Mouse (Mus musculus): ENCODE results near the gene B3gnt4. TPM values are rescaled to one million over a fixed set of nuclear protein-coding genes. Genes with fewer than 3 reads are reported as not detected.
"Not testable (repeated sequence)": the region's sequence is repeated elsewhere in the genome, so short reads cannot be mapped to it uniquely, and the experiment has no call there.

B3gnt4 gene
- polyA plus RNA-seq, 1 experiment from 2014 or later, result 1.4 TPM

DNA sequence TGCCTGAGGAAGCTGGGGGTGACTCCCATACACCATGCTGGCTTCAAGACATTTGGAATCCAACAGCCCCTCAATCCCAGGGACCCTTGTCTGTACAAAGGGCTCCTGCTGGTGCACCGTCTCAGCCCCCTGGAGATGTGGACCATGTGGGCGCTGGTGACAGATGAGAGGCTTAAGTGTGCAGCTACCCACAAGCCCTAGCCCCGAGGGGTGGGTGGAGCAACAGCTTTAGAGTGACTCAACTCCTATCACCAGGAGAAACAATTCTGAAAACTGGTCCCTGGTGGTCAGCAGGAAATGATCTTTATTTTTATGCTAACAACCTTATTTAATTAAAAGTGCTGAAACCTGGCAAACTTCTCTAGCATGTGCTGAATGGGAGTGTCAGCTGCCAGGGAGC, 1.2 kb downstream of the B3gnt4 start:
- peaks cover 22% of the 10 kb centered on the region for H3K27me3 ChIP-seq (ENCODE audit: insufficient read depth, poor library complexity, severe bottlenecking)
- WGBS, result 86% methylated on average over 3 of the region's 3 CpGs
- H3K36me3 ChIP-seq, result peaks cover 60% of the 10 kb centered on the region
- H3K4me1 ChIP-seq (replicated peaks), result peaks cover 22% of the 10 kb centered on the region
- not testable (repeated sequence) for H3K9me3 ChIP-seq; H3K4me3 ChIP-seq; H3K27ac ChIP-seq; DNase-seq (ENCODE audit: low spot score)

DNA sequence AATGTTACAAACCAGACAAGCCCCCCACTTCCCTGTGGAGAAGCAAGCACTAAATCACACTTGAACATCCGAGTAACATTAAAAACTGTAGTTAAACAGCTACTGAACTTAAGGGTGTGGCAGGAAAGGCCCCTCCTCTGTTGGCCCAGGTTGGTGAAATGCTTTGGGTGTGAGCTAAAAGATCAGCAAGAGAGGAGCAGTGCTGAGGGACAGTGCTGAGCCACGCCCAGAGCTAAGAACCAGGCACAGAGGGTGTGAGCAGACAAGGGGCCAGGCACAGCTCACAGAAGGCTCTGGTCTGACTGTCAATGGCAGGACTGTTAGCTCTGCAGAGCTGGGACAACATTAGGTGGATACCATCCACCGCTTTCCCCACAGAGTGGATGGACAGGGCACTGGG, 1.8 kb downstream of the B3gnt4 start:
- H3K9me3 ChIP-seq, result no peaks in the 10 kb centered on the region
- no peak overlapping the region for H3K27ac ChIP-seq
- H3K36me3 ChIP-seq, result peaks cover 67% of the 10 kb centered on the region
- no peak overlapping the region for H3K4me3 ChIP-seq
- WGBS, result 86% methylated on average over 3 of the region's 3 CpGs
- peaks cover 15% of the 10 kb centered on the region for H3K27me3 ChIP-seq (ENCODE audit: insufficient read depth, poor library complexity, severe bottlenecking)
- no peak for DNase-seq (ENCODE audit: low spot score)
- peaks cover 22% of the 10 kb centered on the region for H3K4me1 ChIP-seq (replicated peaks)

DNA sequence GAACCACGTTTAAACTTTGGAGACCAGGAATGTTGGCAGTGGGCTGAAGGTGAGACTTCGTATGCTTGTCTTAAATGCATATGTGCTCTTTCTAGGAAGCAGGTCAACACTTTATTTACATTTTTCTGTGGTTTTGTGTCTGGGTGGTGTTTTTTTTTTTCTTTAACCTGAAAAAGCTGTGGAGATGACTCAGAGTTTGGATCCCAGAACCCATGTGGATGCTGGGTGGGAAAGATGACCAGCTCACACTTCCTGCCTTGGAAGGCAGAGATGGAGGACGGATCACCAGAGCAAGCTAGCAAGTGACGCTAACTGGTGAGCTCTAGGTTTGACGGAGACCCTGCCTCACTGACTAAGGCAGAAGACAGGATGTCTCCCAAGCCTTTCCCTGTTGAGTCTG, 4.6 kb downstream of the B3gnt4 start:
- H3K36me3 ChIP-seq, result peaks cover 93% of the 10 kb centered on the region
- no peaks in the 10 kb centered on the region for H3K9me3 ChIP-seq
- no peak for DNase-seq (ENCODE audit: low spot score)
- H3K4me3 ChIP-seq, result no peak overlapping the region
- H3K27me3 ChIP-seq (ENCODE audit: insufficient read depth, poor library complexity, severe bottlenecking), result no peaks in the 10 kb centered on the region; the same call in 1 of the 2 replicates
- H3K4me1 ChIP-seq (replicated peaks), result 0 out of 2 replicates have a peak, but pooled peaks cover 2% of the 10 kb centered on the region
- WGBS, result 93% methylated on average over 5 of the region's 5 CpGs
- H3K27ac ChIP-seq, result no peak overlapping the region

DNA sequence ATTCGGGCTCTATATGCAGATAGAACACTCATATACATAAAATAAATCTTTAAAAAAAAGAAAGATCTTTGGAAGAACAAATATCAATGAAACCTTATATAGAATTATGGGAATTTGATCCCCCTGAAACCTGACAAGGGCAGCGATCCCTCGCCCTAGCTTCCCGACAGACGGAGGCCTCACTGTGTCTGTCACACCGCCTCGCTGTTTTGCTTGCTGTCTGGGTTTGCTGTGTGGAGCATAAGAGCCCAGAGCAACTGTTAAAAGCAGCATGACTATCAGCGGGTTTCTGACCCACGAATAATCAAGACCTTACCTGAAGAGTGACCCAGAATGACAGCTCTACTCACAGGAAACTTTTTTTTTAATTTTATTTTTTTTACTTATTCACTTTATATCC, 10.4 kb downstream of the B3gnt4 start:
- H3K27ac ChIP-seq, result no peak overlapping the region
- no peak for DNase-seq (ENCODE audit: low spot score)
- no peaks in the 10 kb centered on the region for H3K9me3 ChIP-seq
- peaks cover 33% of the 10 kb centered on the region for H3K4me1 ChIP-seq (replicated peaks)
- peaks cover 41% of the 10 kb centered on the region for H3K36me3 ChIP-seq
- H3K27me3 ChIP-seq (ENCODE audit: insufficient read depth, poor library complexity, severe bottlenecking), result no peaks in the 10 kb centered on the region
- no peak overlapping the region for H3K4me3 ChIP-seq
- WGBS, result 88% methylated on average over 9 of the region's 9 CpGs

DNA sequence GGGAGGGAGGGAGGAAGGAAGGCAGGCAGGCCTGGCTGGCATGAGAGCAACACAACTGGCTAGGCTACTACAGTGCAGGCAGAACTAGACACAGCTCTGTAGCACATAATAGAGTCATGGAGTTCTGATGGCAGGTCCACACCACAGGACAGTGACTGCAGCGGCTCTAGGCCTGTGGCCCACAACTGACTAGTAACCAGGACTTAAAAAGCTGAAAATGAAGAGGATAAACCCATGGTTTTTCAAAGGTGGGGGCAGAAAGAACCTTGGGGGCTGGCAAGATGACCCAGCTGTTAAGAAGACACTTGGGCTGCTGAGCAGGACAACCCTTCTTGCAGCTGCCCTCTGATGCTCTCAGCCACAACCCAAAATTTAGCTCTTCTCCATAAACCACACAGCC, 11.4 kb downstream of the B3gnt4 start:
- Histone ChIP-seq H3K9me3 (no peaks in the 10 kb centered on the region), H3K4me3 (no peak overlapping the region), H3K27ac (no peak overlapping the region), H3K36me3 (peaks cover 35% of the 10 kb centered on the region), H3K27me3 (ENCODE audit: insufficient read depth, poor library complexity, severe bottlenecking) (no peaks in the 10 kb centered on the region), H3K4me1 (replicated peaks) (peaks cover 33% of the 10 kb centered on the region)
- 87% methylated on average over 1 of the region's 1 CpGs for WGBS
- DNase-seq (ENCODE audit: low spot score), result no peak

DNA sequence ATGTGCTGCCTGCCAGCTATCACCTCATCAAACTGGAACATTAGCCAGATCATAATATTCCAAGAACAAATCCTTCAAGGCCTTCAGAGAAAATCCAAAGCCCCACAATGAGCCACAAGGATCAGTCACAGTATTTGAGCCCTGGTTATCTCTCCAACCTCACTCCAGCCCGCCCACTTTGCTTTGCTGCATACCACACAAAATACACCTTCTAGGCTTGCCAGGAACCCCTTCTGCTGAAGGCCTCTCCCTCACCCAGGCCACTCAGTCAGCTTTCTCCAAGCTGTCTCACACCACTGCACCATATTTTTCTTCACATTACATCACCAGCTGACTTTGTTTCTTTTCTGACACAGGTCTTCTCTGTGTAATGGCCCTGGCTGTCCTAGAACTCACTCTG, 11.9 kb downstream of the B3gnt4 start:
- Histone ChIP-seq H3K27ac (no peak overlapping the region), H3K4me3 (peak overlapping the region; percentile 97; the same call in 1 of the 2 replicates), H3K9me3 (no peaks in the 10 kb centered on the region), H3K36me3 (peaks cover 32% of the 10 kb centered on the region), H3K27me3 (ENCODE audit: insufficient read depth, poor library complexity, severe bottlenecking) (no peaks in the 10 kb centered on the region), H3K4me1 (replicated peaks) (peaks cover 33% of the 10 kb centered on the region)
- WGBS, result 88% methylated on average over 1 of the region's 1 CpGs
- DNase-seq (ENCODE audit: low spot score), result no peak

DNA sequence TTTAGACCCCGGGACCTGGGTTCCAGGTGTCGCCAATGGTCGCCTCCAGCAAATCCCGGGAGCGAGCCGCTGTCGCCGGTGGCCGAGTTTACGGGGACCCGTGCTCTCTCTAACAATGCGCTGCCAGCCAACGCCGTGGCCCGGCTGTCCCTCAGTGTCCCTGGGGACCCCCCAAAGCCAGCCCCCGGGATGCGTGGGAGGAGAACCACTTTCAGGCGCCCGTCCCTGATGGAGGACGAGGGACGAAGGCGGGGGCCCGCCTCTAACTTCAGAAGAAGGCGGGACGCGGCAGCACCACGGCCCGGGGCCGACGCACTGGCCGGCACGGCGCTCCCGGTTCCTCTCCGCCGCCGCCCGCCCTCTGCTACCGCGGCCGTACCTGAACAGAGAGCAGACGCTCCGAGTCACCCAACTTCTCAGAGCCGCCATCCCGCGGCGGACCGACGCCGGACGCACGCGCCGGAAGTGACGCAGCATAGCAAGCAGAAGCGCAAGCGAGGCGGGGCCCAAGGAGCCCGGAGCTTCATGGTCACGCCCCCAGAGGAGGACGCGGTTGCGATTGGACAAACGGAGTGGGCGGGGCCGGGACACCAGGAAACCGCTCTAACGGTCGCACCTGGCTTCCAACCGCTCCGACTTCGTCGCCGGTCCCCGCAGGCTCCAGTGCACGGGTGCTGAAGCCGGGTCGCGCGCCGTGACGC, 13.6 kb downstream of the B3gnt4 start, which contains the start of gene Diablo:
TSS of gene Diablo (minus strand) at position 485 of the 701 bp plus-strand sequence.
- Histone ChIP-seq H3K4me1 (replicated peaks) (peaks cover 33% of the 10 kb centered on the region), H3K4me3 (peak within 1 kb of the TSS; percentile 97), H3K27ac (peak within 1 kb of the TSS; percentile 92), H3K9me3 (no peaks in the 10 kb centered on the region), H3K27me3 (ENCODE audit: insufficient read depth, poor library complexity, severe bottlenecking) (no peaks in the 10 kb centered on the region), H3K36me3 (peaks cover 27% of the 10 kb centered on the region)
- DNase-seq (ENCODE audit: low spot score), result peak; percentile 99
- under 1% methylated on average over 82 of the region's 82 CpGs for WGBS

DNA sequence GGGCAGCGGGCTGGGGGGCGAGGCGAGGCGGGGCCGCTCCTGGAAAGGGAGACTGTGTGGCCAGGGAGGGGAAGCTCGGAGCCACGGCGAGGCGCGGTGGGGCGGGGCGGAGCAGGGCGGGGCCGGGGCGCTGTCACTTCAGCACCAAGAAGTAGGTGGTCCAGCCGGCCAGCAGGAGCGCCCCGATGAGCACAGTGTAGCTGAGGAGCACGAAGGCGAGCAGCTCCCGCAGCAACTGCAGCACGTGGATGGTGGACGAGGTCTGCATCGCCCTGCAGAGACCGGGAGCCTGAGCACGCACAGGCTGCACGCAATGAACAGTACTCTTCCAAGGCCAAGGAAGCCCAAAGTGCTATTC, 14.1 kb downstream of the B3gnt4 start:
- no peak for DNase-seq (ENCODE audit: low spot score)
- peak overlapping the region; percentile 97 for H3K4me3 ChIP-seq
- 1% methylated on average over 27 of the region's 27 CpGs for WGBS
- no peaks in the 10 kb centered on the region for H3K9me3 ChIP-seq
- H3K27me3 ChIP-seq (ENCODE audit: insufficient read depth, poor library complexity, severe bottlenecking), result no peaks in the 10 kb centered on the region
- H3K27ac ChIP-seq, result peak overlapping the region; percentile 92
- peaks cover 33% of the 10 kb centered on the region for H3K4me1 ChIP-seq (replicated peaks)
- peaks cover 27% of the 10 kb centered on the region for H3K36me3 ChIP-seq

DNA sequence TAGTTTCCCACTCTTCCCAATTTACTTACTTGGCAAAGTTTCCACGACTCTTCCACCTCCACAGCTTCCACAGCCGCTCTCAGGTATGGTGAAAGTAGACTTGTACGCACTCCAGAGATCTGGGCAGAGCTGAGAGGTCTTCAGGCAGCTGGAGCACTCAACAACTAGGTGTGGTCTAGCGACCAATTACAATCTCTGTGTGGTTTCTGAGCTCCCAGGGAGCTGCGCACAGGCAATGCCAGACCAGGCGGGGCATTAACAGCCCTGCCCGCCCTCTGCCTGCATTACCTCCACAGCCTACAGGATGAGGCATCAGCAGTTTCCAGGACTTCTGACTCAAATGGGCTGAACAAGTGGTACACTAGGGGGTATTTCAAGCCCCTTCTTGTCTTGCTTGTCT, 15.0 kb downstream of the B3gnt4 start, which contains the start of gene Gm49027:
TSS of gene Gm49027 (minus strand) at position 208 of the 400 bp plus-strand sequence.
- 86% methylated on average over 7 of the region's 7 CpGs for WGBS
- peaks cover 32% of the 10 kb centered on the region for H3K36me3 ChIP-seq
- peak within 1 kb of the TSS; percentile 92 for H3K27ac ChIP-seq
- DNase-seq (ENCODE audit: low spot score), result no peak
- no peaks in the 10 kb centered on the region for H3K9me3 ChIP-seq
- no peaks in the 10 kb centered on the region for H3K27me3 ChIP-seq (ENCODE audit: insufficient read depth, poor library complexity, severe bottlenecking)
- peak within 1 kb of the TSS; percentile 97 for H3K4me3 ChIP-seq
- H3K4me1 ChIP-seq (replicated peaks), result peaks cover 33% of the 10 kb centered on the region

DNA sequence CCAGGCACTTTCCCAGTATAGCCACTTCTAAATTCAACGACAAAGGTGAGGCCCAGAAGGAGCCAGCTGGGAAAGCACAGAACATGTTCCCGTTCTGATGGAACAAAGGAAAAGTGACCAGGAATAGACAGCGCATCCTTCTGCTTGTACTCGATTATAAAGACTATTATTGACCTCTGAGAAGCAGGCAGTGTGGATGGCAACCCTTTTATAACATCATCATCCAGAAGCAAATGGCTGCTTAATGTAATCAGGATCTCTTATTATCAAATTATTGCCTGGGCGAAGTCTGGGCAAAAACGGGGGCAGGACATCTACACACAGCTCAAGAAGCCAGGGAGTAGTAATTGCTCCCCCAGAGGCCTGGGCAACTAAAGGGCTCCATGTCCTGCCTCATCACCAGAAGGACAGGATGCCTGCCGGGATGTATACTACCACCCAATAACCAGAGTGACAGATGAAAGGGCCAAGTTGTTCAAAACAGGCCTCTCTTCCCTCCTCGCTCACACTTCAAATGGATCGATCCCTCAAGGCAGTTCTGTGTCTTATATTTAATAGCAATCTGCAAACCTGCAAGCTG, 15.7 kb downstream of the B3gnt4 start:
- H3K27ac ChIP-seq, result no peak overlapping the region
- WGBS, result 91% methylated on average over 9 of the region's 9 CpGs
- no peak overlapping the region for H3K4me3 ChIP-seq
- H3K9me3 ChIP-seq, result no peaks in the 10 kb centered on the region
- DNase-seq (ENCODE audit: low spot score), result no peak
- H3K27me3 ChIP-seq (ENCODE audit: insufficient read depth, poor library complexity, severe bottlenecking), result no peaks in the 10 kb centered on the region
- peaks cover 39% of the 10 kb centered on the region for H3K36me3 ChIP-seq
- H3K4me1 ChIP-seq (replicated peaks), result peaks cover 33% of the 10 kb centered on the region

DNA sequence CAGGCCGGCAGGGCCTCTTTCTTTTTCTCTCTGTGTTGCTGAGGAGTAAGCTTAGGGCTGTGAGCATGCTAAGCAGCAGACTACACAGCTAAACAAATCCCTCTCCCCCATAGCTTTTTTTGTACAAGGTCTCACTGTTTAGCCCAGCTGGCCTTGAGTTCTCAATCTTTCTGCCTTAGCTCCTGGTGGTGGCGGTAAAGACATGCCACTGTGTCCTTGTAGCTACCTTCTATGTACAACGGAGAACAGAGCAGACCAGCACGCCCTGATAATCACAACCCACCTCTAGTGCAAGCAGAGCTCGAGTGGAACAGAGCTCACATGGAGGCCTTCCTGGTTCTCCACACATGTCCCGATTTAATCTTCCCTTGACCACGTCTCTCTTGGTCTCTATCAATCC, 18.4 kb downstream of the B3gnt4 start:
- no peak for DNase-seq (ENCODE audit: low spot score)
- peaks cover 66% of the 10 kb centered on the region for H3K36me3 ChIP-seq

DNA sequence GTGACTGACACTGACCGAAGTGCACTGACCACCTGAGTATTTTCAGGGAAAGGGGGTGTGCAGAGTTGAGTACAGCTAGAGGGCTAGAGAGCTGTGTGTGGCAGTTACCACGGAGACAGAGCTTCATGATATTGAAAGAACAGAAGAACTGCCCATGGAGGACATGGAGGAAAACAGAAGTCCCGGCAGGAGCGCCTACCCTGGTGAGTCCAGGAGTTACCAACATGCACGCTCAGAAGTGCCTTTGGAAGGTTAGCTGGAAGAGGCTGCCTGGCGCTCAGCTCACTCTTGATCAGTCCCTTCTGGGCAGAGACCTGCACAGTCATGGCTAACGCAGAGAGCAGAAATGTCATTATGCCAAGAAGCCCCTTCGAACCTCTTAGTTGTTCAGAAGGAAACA, 19.8 kb downstream of the B3gnt4 start:
- 90% methylated on average over 8 of the region's 8 CpGs for WGBS
- Histone ChIP-seq H3K4me3 (no peak overlapping the region), H3K36me3 (peaks cover 80% of the 10 kb centered on the region), H3K9me3 (no peaks in the 10 kb centered on the region), H3K27me3 (ENCODE audit: insufficient read depth, poor library complexity, severe bottlenecking) (no peaks in the 10 kb centered on the region), H3K27ac (no peak overlapping the region), H3K4me1 (replicated peaks) (no peaks in the 10 kb centered on the region)
- DNase-seq (ENCODE audit: low spot score), result no peak

More for the DNA sequence above, 18.4 kb downstream of the B3gnt4 start:
- no peaks in the 10 kb centered on the region for H3K27me3 ChIP-seq (ENCODE audit: insufficient read depth, poor library complexity, severe bottlenecking)
- no peak overlapping the region for H3K27ac ChIP-seq
- no peak overlapping the region for H3K4me3 ChIP-seq
- H3K4me1 ChIP-seq (replicated peaks), result peaks cover 9% of the 10 kb centered on the region
- H3K9me3 ChIP-seq, result no peaks in the 10 kb centered on the region
- 81% methylated on average over 7 of the region's 7 CpGs for WGBS

DNA sequence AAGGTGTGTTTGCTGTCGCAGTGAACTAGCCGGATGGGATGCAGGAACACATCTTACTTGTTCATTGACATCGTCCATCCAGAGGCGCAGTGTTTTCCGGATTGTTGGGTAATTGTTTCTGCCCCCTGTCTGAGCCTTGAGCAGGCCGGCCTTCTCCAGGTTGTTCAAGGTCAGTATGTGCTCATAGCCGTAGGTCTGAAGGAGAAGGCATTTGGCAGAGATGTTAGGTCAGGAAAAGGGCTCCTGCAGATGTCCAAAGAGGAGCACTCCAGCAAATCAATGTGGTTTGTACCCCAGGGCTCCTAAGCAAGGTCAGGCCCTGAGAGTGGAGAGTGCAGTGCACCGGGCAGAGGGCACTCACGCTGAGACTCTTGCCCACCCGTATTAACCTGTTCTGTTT, 23.5 kb downstream of the B3gnt4 start:
- no peak overlapping the region for H3K27ac ChIP-seq
- no peak for DNase-seq (ENCODE audit: low spot score)
- no peaks in the 10 kb centered on the region for H3K9me3 ChIP-seq
- H3K27me3 ChIP-seq (ENCODE audit: insufficient read depth, poor library complexity, severe bottlenecking), result no peaks in the 10 kb centered on the region
- no peak overlapping the region for H3K4me3 ChIP-seq
- 94% methylated on average over 10 of the region's 10 CpGs for WGBS
- H3K4me1 ChIP-seq (replicated peaks), result no peaks in the 10 kb centered on the region
- peaks cover 92% of the 10 kb centered on the region for H3K36me3 ChIP-seq

All from hindbrain, embryonic 10.5 days (tissue).